Mouse (Mus musculus): Measurements from ENCODE around the gene Pcbp4. TPM values are rescaled to one million over a fixed set of nuclear protein-coding genes. Genes with fewer than 3 reads are reported as not detected.

The Pcbp4 gene
- polyA plus RNA-seq, 1 experiment from 2014 or later: 80.6 TPM

- peaks cover 22% of the 10 kb centered on the region for H3K36me3 ChIP-seq
- no peak overlapping the region for H3K4me2 ChIP-seq
- WGBS: 69% methylated on average over 5 of the region's 5 CpGs
- ATAC-seq (ENCODE audit: borderline replicate concordance, extremely low read depth, low FRiP score, low TSS enrichment): no peak
- H3K9ac ChIP-seq: no peak overlapping the region
- H3K9me3 ChIP-seq: no peaks in the 10 kb centered on the region
- peaks cover 43% of the 10 kb centered on the region for H3K4me1 ChIP-seq
- H3K27ac ChIP-seq: no peak overlapping the region
- no peaks in the 10 kb centered on the region for H3K27me3 ChIP-seq
- H3K4me3 ChIP-seq: no peak overlapping the region
Measured at GRCm38 (mm10) chr9:106457920-106458319, 4.8 kb downstream of the Pcbp4 start.

- H3K4me3 ChIP-seq: no peak overlapping the region
- H3K9me3 ChIP-seq: no peaks in the 10 kb centered on the region
- 74% methylated on average over 15 of the region's 15 CpGs for WGBS
- H3K4me2 ChIP-seq: no peak overlapping the region
- ATAC-seq (ENCODE audit: borderline replicate concordance, extremely low read depth, low FRiP score, low TSS enrichment): no peak
- H3K36me3 ChIP-seq: peaks cover 34% of the 10 kb centered on the region
- no peak overlapping the region for H3K9ac ChIP-seq
- H3K27me3 ChIP-seq: no peaks in the 10 kb centered on the region
- no peak overlapping the region for H3K27ac ChIP-seq
- H3K4me1 ChIP-seq: peaks cover 33% of the 10 kb centered on the region
Measured at GRCm38 (mm10) chr9:106459946-106460345, 6.9 kb downstream of the Pcbp4 start.

- Histone ChIP-seq H3K4me1 (peaks cover 30% of the 10 kb centered on the region), H3K27me3 (0 out of 2 replicates have a peak, but pooled peaks cover 1% of the 10 kb centered on the region), H3K36me3 (peaks cover 34% of the 10 kb centered on the region), H3K27ac (no peak overlapping the region), H3K4me2 (no peak overlapping the region), H3K9me3 (no peaks in the 10 kb centered on the region), H3K4me3 (no peak overlapping the region), H3K9ac (no peak overlapping the region)
- ATAC-seq (ENCODE audit: borderline replicate concordance, extremely low read depth, low FRiP score, low TSS enrichment): no peak
- WGBS: 73% methylated on average over 18 of the region's 18 CpGs
Measured at GRCm38 (mm10) chr9:106460401-106461025, 7.4 kb downstream of the Pcbp4 start.

GRCm38 (mm10) chr9:106461026-106461415 is 7.9 kb downstream of the Pcbp4 start:
- no peak overlapping the region for H3K4me2 ChIP-seq
- ATAC-seq (ENCODE audit: borderline replicate concordance, extremely low read depth, low FRiP score, low TSS enrichment): no peak
- peaks cover 34% of the 10 kb centered on the region for H3K36me3 ChIP-seq
- WGBS: 75% methylated on average over 9 of the region's 9 CpGs
- H3K4me3 ChIP-seq: no peak overlapping the region
- 0 out of 2 replicates have a peak, but pooled peaks cover 6% of the 10 kb centered on the region for H3K27me3 ChIP-seq
- H3K9ac ChIP-seq: no peak overlapping the region
- no peaks in the 10 kb centered on the region for H3K9me3 ChIP-seq
- peaks cover 30% of the 10 kb centered on the region for H3K4me1 ChIP-seq
- H3K27ac ChIP-seq: no peak overlapping the region

- 0 out of 2 replicates have a peak, but pooled peaks cover 7% of the 10 kb centered on the region for H3K27me3 ChIP-seq
- peaks cover 21% of the 10 kb centered on the region for H3K4me1 ChIP-seq
- 80% methylated on average over 16 of the region's 16 CpGs for WGBS
- no peak overlapping the region for H3K9ac ChIP-seq
- no peak for ATAC-seq (ENCODE audit: borderline replicate concordance, extremely low read depth, low FRiP score, low TSS enrichment)
- H3K27ac ChIP-seq: no peak overlapping the region
- peaks cover 34% of the 10 kb centered on the region for H3K36me3 ChIP-seq
- H3K4me2 ChIP-seq: no peak overlapping the region
- no peak overlapping the region for H3K4me3 ChIP-seq
- no peaks in the 10 kb centered on the region for H3K9me3 ChIP-seq
Measured at GRCm38 (mm10) chr9:106461641-106462429, 8.7 kb downstream of the Pcbp4 start.

GRCm38 (mm10) chr9:106462430-106462800 is 9.3 kb downstream of the Pcbp4 start:
- Histone ChIP-seq H3K4me2 (no peak overlapping the region), H3K4me3 (no peak overlapping the region), H3K9me3 (no peaks in the 10 kb centered on the region), H3K4me1 (peaks cover 16% of the 10 kb centered on the region), H3K9ac (no peak overlapping the region), H3K27me3 (0 out of 2 replicates have a peak, but pooled peaks cover 7% of the 10 kb centered on the region), H3K36me3 (peaks cover 34% of the 10 kb centered on the region), H3K27ac (no peak overlapping the region)
- WGBS: 87% methylated on average over 12 of the region's 12 CpGs
- no peak for ATAC-seq (ENCODE audit: borderline replicate concordance, extremely low read depth, low FRiP score, low TSS enrichment)

GRCm38 (mm10) chr9:106463122-106464063 is 10.3 kb downstream of the Pcbp4 start:
- H3K27me3 ChIP-seq: 0 out of 2 replicates have a peak, but pooled peaks cover 7% of the 10 kb centered on the region
- H3K9ac ChIP-seq: no peak overlapping the region
- WGBS: 82% methylated on average over 21 of the region's 21 CpGs
- H3K4me3 ChIP-seq: no peak overlapping the region
- H3K4me1 ChIP-seq: peaks cover 12% of the 10 kb centered on the region
- H3K36me3 ChIP-seq: peaks cover 34% of the 10 kb centered on the region
- ATAC-seq (ENCODE audit: borderline replicate concordance, extremely low read depth, low FRiP score, low TSS enrichment): no peak
- H3K9me3 ChIP-seq: no peaks in the 10 kb centered on the region
- H3K27ac ChIP-seq: no peak overlapping the region
- H3K4me2 ChIP-seq: no peak overlapping the region

GRCm38 (mm10) chr9:106464751-106465541 is 11.9 kb downstream of the Pcbp4 start:
- 3% methylated on average over 99 of the region's 99 CpGs for WGBS
- Histone ChIP-seq H3K36me3 (peaks cover 30% of the 10 kb centered on the region), H3K4me2 (peak overlapping the region; percentile 85), H3K4me3 (peak overlapping the region; percentile 45), H3K27ac (no peak overlapping the region), H3K27me3 (0 out of 2 replicates have a peak, but pooled peaks cover 7% of the 10 kb centered on the region), H3K9ac (peak overlapping the region; percentile 46), H3K9me3 (no peaks in the 10 kb centered on the region), H3K4me1 (peaks cover 12% of the 10 kb centered on the region)
- ATAC-seq (ENCODE audit: borderline replicate concordance, extremely low read depth, low FRiP score, low TSS enrichment): peak; percentile 58

- Histone ChIP-seq H3K4me2 (peak within 1 kb of the TSS; percentile 85), H3K9me3 (no peaks in the 10 kb centered on the region), H3K4me3 (peak within 1 kb of the TSS; percentile 45), H3K36me3 (peaks cover 28% of the 10 kb centered on the region), H3K27ac (no peak within 1 kb of the TSS), H3K27me3 (0 out of 2 replicates have a peak, but pooled peaks cover 7% of the 10 kb centered on the region), H3K9ac (peak within 1 kb of the TSS; percentile 46), H3K4me1 (peaks cover 12% of the 10 kb centered on the region)
- WGBS: 37% methylated on average over 26 of the region's 26 CpGs
- no peak for ATAC-seq (ENCODE audit: borderline replicate concordance, extremely low read depth, low FRiP score, low TSS enrichment)
Measured at GRCm38 (mm10) chr9:106465571-106466200, 12.6 kb downstream of the Pcbp4 start, which contains the start of gene Gpr62. Gpr62 (minus strand) TSS chr9:106465938.

- ATAC-seq (ENCODE audit: borderline replicate concordance, extremely low read depth, low FRiP score, low TSS enrichment): no peak
- Histone ChIP-seq H3K27ac (no peak overlapping the region), H3K4me3 (no peak overlapping the region), H3K36me3 (peaks cover 21% of the 10 kb centered on the region), H3K9ac (no peak overlapping the region), H3K27me3 (0 out of 2 replicates have a peak, but pooled peaks cover 7% of the 10 kb centered on the region), H3K9me3 (no peaks in the 10 kb centered on the region), H3K4me1 (peaks cover 15% of the 10 kb centered on the region), H3K4me2 (no peak overlapping the region)
- 81% methylated on average over 6 of the region's 6 CpGs for WGBS
Measured at GRCm38 (mm10) chr9:106466721-106467120, 13.6 kb downstream of the Pcbp4 start.

Data from lung, embryonic 15.5 days (tissue).